Mouse (Mus musculus): Measurements from ENCODE around the gene Olfr1441. TPM values are rescaled to one million over a fixed set of nuclear protein-coding genes. Genes with fewer than 3 reads are reported as not detected.

Gene Olfr1441
- not detected in 2 replicates for total RNA-seq (2014; fragmentation: Nextera tagmentation)
- 0.11 and 0.12 TPM in 2 replicates for total RNA-seq (2017)
- polyA plus RNA-seq (2012) = not detected in 2 replicates

DNA sequence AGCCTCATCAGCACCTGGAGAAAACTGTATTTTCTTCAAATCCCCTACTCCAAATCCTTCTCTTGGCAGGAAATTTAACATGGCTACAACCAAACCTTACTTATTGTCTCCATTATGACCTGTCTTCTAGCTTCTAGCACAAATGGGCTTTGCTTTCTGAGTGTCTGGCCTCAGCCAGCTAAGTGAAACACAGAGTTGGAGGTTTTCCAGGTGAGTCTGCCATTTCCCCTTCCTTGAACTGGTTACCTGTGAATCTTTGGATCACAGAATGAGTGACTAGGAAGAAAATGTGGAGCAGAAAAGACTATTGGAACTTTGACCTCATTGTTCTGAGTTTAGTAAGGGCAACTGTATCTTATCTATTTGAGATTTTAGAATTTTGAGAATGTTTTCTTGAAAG, at the start of gene Olfr1441:
TSS of gene Olfr1441 (plus strand) at position 73 of the 400 bp plus-strand sequence.
- no peaks in the 10 kb centered on the region for H3K4me1 ChIP-seq (ENCODE audit: insufficient read depth, low read depth, low read length)
- no peaks in the 10 kb centered on the region for H3K27me3 ChIP-seq (ENCODE audit: insufficient read depth, low read length)
- no peak for DNase-seq (ENCODE audit: low spot score)
- H3K9me3 ChIP-seq (replicated peaks) = no peaks in the 10 kb centered on the region
- H3K4me3 ChIP-seq (ENCODE audit: low read depth, low read length) = no peak within 1 kb of the TSS
- ATAC-seq (ENCODE audit: extremely low read depth, insufficient number of reproducible peaks, low FRiP score, poor library complexity, severe bottlenecking) = no peak
- TF ChIP-seq GATA1 (IDR thresholded peaks at IDR 0.05; ENCODE audit: borderline replicate concordance, low read length) (no peak), TAL1 (conservative IDR thresholded peaks at IDR 0.05; ENCODE audit: low read depth, low read length) (no peak), POLR2AphosphoS5 (IDR thresholded peaks at IDR 0.05; ENCODE audit: insufficient replicate concordance, low read depth, low read length) (no peak)
- H3K36me3 ChIP-seq (replicated peaks) = no peaks in the 10 kb centered on the region

DNA sequence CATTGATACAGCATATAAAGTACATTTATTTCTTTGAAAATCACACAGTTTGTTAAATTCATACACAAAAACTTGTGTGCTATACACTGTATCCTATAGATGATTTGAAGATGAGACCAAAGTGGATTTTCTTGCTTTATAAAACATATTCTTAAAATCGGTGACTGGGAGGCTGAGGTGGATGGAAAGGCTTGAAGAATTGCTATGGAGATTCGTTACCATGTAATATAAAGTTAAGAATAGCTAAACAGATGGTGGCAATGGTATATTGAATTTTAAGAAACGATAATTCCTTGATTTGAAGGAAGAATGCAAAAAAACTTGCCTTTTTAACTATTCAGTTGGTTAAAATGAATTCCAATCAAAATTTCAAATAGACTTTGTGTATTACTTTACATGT, 44.2 kb upstream of the Olfr1441 start:
- no peak for ATAC-seq (ENCODE audit: extremely low read depth, insufficient number of reproducible peaks, low FRiP score, poor library complexity, severe bottlenecking)
- Histone ChIP-seq H3K4me1 (ENCODE audit: insufficient read depth, low read depth, low read length) (no peaks in the 10 kb centered on the region), H3K27me3 (ENCODE audit: insufficient read depth, low read length) (no peaks in the 10 kb centered on the region), H3K9me3 (replicated peaks) (no peaks in the 10 kb centered on the region), H3K4me3 (ENCODE audit: low read depth, low read length) (no peak overlapping the region), H3K36me3 (replicated peaks) (no peaks in the 10 kb centered on the region)
- TF ChIP-seq GATA1 (IDR thresholded peaks at IDR 0.05; ENCODE audit: borderline replicate concordance, low read length) (no peak), POLR2AphosphoS5 (IDR thresholded peaks at IDR 0.05; ENCODE audit: insufficient replicate concordance, low read depth, low read length) (no peak), TAL1 (conservative IDR thresholded peaks at IDR 0.05; ENCODE audit: low read depth, low read length) (no peak), GATA2 (IDR thresholded peaks at IDR 0.05; ENCODE audit: borderline replicate concordance, low read depth, low read length) (no peak), CTCF (IDR thresholded peaks at IDR 0.05; ENCODE audit: low read depth, low read length) (no peak)
- DNase-seq (ENCODE audit: low spot score) = no peak

DNA sequence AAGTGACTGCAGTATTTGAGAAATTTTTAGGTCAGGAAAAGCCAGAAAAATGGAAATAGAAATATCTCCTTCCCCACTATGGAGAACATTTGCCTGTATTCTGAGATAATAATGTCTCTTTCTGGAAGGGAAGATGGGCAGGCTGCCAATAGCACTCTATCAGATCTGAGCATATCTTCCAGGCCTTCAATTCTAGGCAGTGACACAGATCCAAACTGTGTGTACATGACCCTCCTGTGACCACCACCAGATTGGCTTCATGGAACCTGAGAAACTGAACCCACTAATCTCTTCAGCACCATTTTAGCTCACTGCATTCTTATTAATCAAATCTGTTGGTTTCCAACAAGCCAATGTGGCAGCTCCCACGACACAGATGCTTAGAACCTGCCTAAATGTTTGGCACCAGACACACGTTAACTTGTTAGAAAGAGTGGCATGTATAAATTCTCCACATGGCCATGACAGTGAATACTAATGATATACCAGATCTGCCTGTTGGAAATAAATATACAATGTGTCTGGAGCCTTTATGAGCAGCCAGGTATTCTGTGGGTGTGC, 42.7 kb upstream of the Olfr1441 start:
- Histone ChIP-seq H3K27me3 (ENCODE audit: insufficient read depth, low read length) (no peaks in the 10 kb centered on the region), H3K36me3 (replicated peaks) (no peaks in the 10 kb centered on the region), H3K4me1 (ENCODE audit: insufficient read depth, low read depth, low read length) (no peaks in the 10 kb centered on the region), H3K4me3 (ENCODE audit: low read depth, low read length) (no peak overlapping the region), H3K9me3 (replicated peaks) (no peaks in the 10 kb centered on the region)
- DNase-seq (ENCODE audit: low spot score) = no peak
- TF ChIP-seq CTCF (IDR thresholded peaks at IDR 0.05; ENCODE audit: low read depth, low read length) (no peak), POLR2AphosphoS5 (IDR thresholded peaks at IDR 0.05; ENCODE audit: insufficient replicate concordance, low read depth, low read length) (no peak), GATA2 (IDR thresholded peaks at IDR 0.05; ENCODE audit: borderline replicate concordance, low read depth, low read length) (no peak), GATA1 (IDR thresholded peaks at IDR 0.05; ENCODE audit: borderline replicate concordance, low read length) (no peak), TAL1 (conservative IDR thresholded peaks at IDR 0.05; ENCODE audit: low read depth, low read length) (no peak)
- ATAC-seq (ENCODE audit: extremely low read depth, insufficient number of reproducible peaks, low FRiP score, poor library complexity, severe bottlenecking) = no peak

DNA sequence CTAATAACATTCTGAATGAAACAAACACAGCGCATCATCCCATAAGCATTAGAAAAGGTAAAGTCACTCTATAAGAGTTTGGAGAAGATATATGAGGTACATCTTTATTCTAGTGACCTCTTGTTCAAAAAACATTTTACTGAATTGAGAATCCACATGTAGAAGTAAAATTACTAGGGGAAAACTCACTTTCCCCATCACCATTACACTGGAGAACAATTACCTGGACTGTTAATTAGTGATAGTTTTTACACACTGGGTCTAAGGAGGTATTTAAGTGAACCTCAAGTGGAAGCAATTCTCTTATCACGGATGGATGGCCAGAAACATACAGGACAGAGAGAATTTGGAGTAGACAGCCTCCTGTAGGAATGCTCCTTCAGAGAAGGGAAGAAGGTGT, 30.3 kb upstream of the Olfr1441 start, which contains the start of gene Olfr1440:
TSS of gene Olfr1440 (plus strand) at position 301 of the 400 bp plus-strand sequence.
- no peak for DNase-seq (ENCODE audit: low spot score)
- no peaks in the 10 kb centered on the region for H3K36me3 ChIP-seq (replicated peaks)
- no peaks in the 10 kb centered on the region for H3K4me1 ChIP-seq (ENCODE audit: insufficient read depth, low read depth, low read length)
- H3K27me3 ChIP-seq (ENCODE audit: insufficient read depth, low read length) = no peaks in the 10 kb centered on the region
- TF ChIP-seq GATA1 (IDR thresholded peaks at IDR 0.05; ENCODE audit: borderline replicate concordance, low read length) (no peak), CTCF (IDR thresholded peaks at IDR 0.05; ENCODE audit: low read depth, low read length) (no peak), POLR2AphosphoS5 (IDR thresholded peaks at IDR 0.05; ENCODE audit: insufficient replicate concordance, low read depth, low read length) (no peak), GATA2 (IDR thresholded peaks at IDR 0.05; ENCODE audit: borderline replicate concordance, low read depth, low read length) (no peak), TAL1 (conservative IDR thresholded peaks at IDR 0.05; ENCODE audit: low read depth, low read length) (no peak)
- no peak within 1 kb of the TSS for H3K4me3 ChIP-seq (ENCODE audit: low read depth, low read length)
- no peaks in the 10 kb centered on the region for H3K9me3 ChIP-seq (replicated peaks)
- no peak for ATAC-seq (ENCODE audit: extremely low read depth, insufficient number of reproducible peaks, low FRiP score, poor library complexity, severe bottlenecking)

DNA sequence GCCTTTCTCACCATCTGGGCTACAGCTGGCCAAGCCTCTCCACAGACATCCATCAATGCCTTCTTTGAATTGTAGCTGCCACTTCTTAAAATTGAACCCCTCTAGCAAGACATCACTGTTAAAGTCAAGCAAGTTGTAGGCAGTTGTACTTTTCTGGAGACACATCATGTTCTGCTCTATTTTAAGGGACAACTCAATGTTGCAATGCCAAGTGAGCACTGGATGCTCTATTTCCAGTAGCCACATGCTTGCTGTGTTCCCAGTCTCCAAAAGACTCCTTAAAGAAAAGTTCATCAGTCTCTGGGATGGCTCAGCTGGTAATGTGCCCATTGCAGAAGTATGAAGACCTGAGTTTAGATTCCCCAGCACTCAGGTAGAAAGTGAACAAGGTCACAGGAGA, 3.5 kb upstream of the Olfr1441 start:
- no peak for TF ChIP-seq GATA1 (IDR thresholded peaks at IDR 0.05; ENCODE audit: borderline replicate concordance, low read length)
- TF ChIP-seq CTCF (IDR thresholded peaks at IDR 0.05; ENCODE audit: low read depth, low read length) = no peak
- no peak for TF ChIP-seq POLR2AphosphoS5 (IDR thresholded peaks at IDR 0.05; ENCODE audit: insufficient replicate concordance, low read depth, low read length)
- H3K9me3 ChIP-seq (replicated peaks) = no peaks in the 10 kb centered on the region
- no peak for DNase-seq (ENCODE audit: low spot score)

DNA sequence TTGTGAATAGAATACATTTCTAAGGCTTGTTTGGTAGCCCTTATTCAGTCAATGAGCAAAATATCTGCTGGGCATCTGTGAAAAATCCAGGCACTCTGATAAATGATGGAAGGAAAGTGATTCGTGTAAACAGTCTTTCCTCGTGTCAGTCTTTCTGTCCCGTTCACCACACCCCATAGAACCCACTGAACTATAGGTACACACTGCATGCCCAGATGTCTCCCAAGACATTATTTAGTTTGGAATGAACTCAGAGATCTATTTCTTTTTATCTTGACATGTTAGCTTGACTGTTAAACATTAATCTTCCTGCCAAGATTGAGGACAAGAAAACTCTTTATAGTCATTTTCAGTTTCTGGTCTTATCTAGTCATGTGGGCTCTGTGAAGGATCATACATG, 1.1 kb downstream of the Olfr1441 start:
- DNase-seq (ENCODE audit: low spot score) = no peak
- Histone ChIP-seq H3K4me3 (ENCODE audit: low read depth, low read length) (no peak overlapping the region), H3K9me3 (replicated peaks) (no peaks in the 10 kb centered on the region), H3K36me3 (replicated peaks) (no peaks in the 10 kb centered on the region), H3K27me3 (ENCODE audit: insufficient read depth, low read length) (no peaks in the 10 kb centered on the region), H3K4me1 (ENCODE audit: insufficient read depth, low read depth, low read length) (no peaks in the 10 kb centered on the region)
- no peak for ATAC-seq (ENCODE audit: extremely low read depth, insufficient number of reproducible peaks, low FRiP score, poor library complexity, severe bottlenecking)
- no peak for TF ChIP-seq GATA1 (IDR thresholded peaks at IDR 0.05; ENCODE audit: borderline replicate concordance, low read length)
- no peak for TF ChIP-seq TAL1 (conservative IDR thresholded peaks at IDR 0.05; ENCODE audit: low read depth, low read length)
- no peak for TF ChIP-seq POLR2AphosphoS5 (IDR thresholded peaks at IDR 0.05; ENCODE audit: insufficient replicate concordance, low read depth, low read length)
- TF ChIP-seq CTCF (IDR thresholded peaks at IDR 0.05; ENCODE audit: low read depth, low read length) = no peak
- no peak for TF ChIP-seq GATA2 (IDR thresholded peaks at IDR 0.05; ENCODE audit: borderline replicate concordance, low read depth, low read length)

More for the DNA sequence above, 3.5 kb upstream of the Olfr1441 start:
- H3K36me3 ChIP-seq (replicated peaks) = no peaks in the 10 kb centered on the region
- no peaks in the 10 kb centered on the region for H3K27me3 ChIP-seq (ENCODE audit: insufficient read depth, low read length)
- H3K4me1 ChIP-seq (ENCODE audit: insufficient read depth, low read depth, low read length) = no peaks in the 10 kb centered on the region
- no peak for ATAC-seq (ENCODE audit: extremely low read depth, insufficient number of reproducible peaks, low FRiP score, poor library complexity, severe bottlenecking)
- no peak overlapping the region for H3K4me3 ChIP-seq (ENCODE audit: low read depth, low read length)
